ENCODE assay signal across 26 mouse cellular contexts in the genomic region with DNA sequence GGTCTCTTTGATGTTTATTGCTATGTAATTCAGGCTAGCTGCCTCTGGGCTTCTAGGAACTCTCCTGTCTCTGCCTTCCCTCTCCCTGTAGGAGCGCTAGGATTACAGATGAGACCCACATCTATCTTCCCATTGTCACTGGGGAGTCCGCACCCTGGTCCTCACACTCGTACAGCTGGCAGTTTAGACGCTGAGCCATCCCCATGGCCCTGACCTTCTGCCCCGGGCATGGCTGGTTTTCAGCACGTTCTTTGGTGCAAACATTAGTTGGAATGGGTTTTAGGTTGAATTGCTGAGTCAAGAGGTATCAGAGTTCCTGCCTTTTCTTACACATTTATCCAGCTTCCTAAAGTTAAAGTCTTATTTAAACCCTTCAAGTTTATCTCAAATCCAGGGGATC.
"Had no signal": no experiment of that assay in that cellular context is flagged by ENCODE, and none has a peak within 500 bp of the region (broad histone marks: within the 10 kb centered on the region; RNA-seq: fewer than 3 reads in every experiment).

No protein-coding gene starts in this region.

- H3K36me3 ChIP-seq: hindbrain, embryonic 13.5 days; hindbrain, embryonic 15.5 days; intestine, embryonic 15.5 days; limb, embryonic 10.5 days; limb, embryonic 12.5 days; liver, embryonic 13.5 days; liver, embryonic 15.5 days had no signal

- H3K4me3 ChIP-seq: gastrocnemius, adult 2 months; heart, adult 2 months; hindbrain, embryonic 13.5 days; hindbrain, embryonic 15.5 days; intestine, embryonic 15.5 days; layer of hippocampus, adult 2 months; left cerebral cortex, adult 2 months; limb, embryonic 10.5 days; limb, embryonic 12.5 days; liver, embryonic 13.5 days; liver, embryonic 15.5 days had no signal

- H3K9ac ChIP-seq: hindbrain, embryonic 13.5 days; hindbrain, embryonic 15.5 days; intestine, embryonic 15.5 days; limb, embryonic 12.5 days; liver, embryonic 13.5 days; liver, embryonic 15.5 days; liver, postnatal 0 days had no signal

- ATAC-seq: inflammation-experienced regulatory T-cells, adult 6 months; intestine, embryonic 15.5 days; intestine, postnatal 0 days; liver, postnatal 0 days had no signal

- DNase-seq: gastrocnemius, adult 2 months; gastrocnemius, postnatal 10 days; gastrocnemius, postnatal 25 days; heart, adult 2 months; heart, postnatal 10 days; heart, postnatal 4 days; kidney, adult 18-20 months; kidney, adult 8-10 months; kidney, postnatal 10 days; kidney, postnatal 25 days; kidney, postnatal 4 days; liver; liver, embryonic 13.5 days; liver, postnatal 0 days; lung, adult 2 months had no signal

- H3K4me2 ChIP-seq: heart, embryonic 11.5 days; hindbrain, embryonic 13.5 days; hindbrain, embryonic 15.5 days; intestine, embryonic 15.5 days; limb, embryonic 12.5 days; liver, embryonic 13.5 days; liver, embryonic 15.5 days had no signal

- H3K4me1 ChIP-seq: hindbrain, embryonic 13.5 days; hindbrain, embryonic 15.5 days; limb, embryonic 10.5 days; limb, embryonic 12.5 days; liver, embryonic 13.5 days; liver, embryonic 15.5 days had no signal

- H3K27ac ChIP-seq: gastrocnemius, adult 2 months; heart, adult 2 months; hindbrain, embryonic 13.5 days; hindbrain, embryonic 15.5 days; intestine, embryonic 15.5 days; layer of hippocampus, adult 2 months; left cerebral cortex, adult 2 months; limb, embryonic 10.5 days; limb, embryonic 12.5 days; liver, embryonic 13.5 days; liver, embryonic 15.5 days had no signal

- H3K27me3 ChIP-seq: hindbrain, embryonic 13.5 days; hindbrain, embryonic 15.5 days; intestine, embryonic 15.5 days; liver, embryonic 13.5 days; liver, embryonic 15.5 days had no signal

- H3K9me3 ChIP-seq: hindbrain, embryonic 13.5 days; hindbrain, embryonic 15.5 days; intestine, embryonic 15.5 days; limb, embryonic 10.5 days; limb, embryonic 12.5 days; liver, embryonic 13.5 days; liver, embryonic 15.5 days had no signal
